Mouse (Mus musculus) thymus, adult 18-20 months (tissue): Measurements from ENCODE around the gene Camkv.
A peak's percentile ranks its signal among the peaks of the same experiment; 100 is the strongest.

Experiments used
- DNase-seq, 2 experiments: peaks; one replicate each; pipeline ENCODE4 v3.0.0; 2022; ENCODE audit warnings: mixed read lengths in 2 of 2

Camkv gene

GRCm38 (mm10) chr9:107935374-107935773, at the start of gene Camkv:
TSS of gene Camkv (plus strand) at chr9:107935674.
- no peak for DNase-seq

GRCm38 (mm10) chr9:107887804-107888266, 47.6 kb upstream of the Camkv start, which contains the start of gene Mon1a:
TSS of gene Mon1a (plus strand) at chr9:107888151.
- DNase-seq: peak; percentile 89 to 93

GRCm38 (mm10) chr9:107888267-107888850, 47.1 kb upstream of the Camkv start:
- DNase-seq: peak in 1 of 2 experiments; percentile 44

- DNase-seq: no peak
Observed at GRCm38 (mm10) chr9:107890260-107890659, 45.2 kb upstream of the Camkv start.

GRCm38 (mm10) chr9:107891023-107891422, 44.5 kb upstream of the Camkv start:
- no peak for DNase-seq

- DNase-seq: no peak
Observed at GRCm38 (mm10) chr9:107898563-107898962, 36.9 kb upstream of the Camkv start.

- no peak for DNase-seq
Observed at GRCm38 (mm10) chr9:107899855-107900254, 35.6 kb upstream of the Camkv start.

- DNase-seq: no peak
Observed at GRCm38 (mm10) chr9:107900840-107901626, 34.4 kb upstream of the Camkv start.

- DNase-seq: no peak
Observed at GRCm38 (mm10) chr9:107901627-107901914, 33.9 kb upstream of the Camkv start.

GRCm38 (mm10) chr9:107904726-107905125, 30.7 kb upstream of the Camkv start:
- DNase-seq: peak; percentile 51 to 67

GRCm38 (mm10) chr9:107906252-107906966, 29.1 kb upstream of the Camkv start, which contains the start of gene Mst1r:
TSS of gene Mst1r (plus strand) at chr9:107906873.
- peak; percentile 53 to 61 for DNase-seq

GRCm38 (mm10) chr9:107906967-107907800, 28.3 kb upstream of the Camkv start:
- no peak for DNase-seq

GRCm38 (mm10) chr9:107907801-107908120, 27.7 kb upstream of the Camkv start:
- DNase-seq: no peak

- DNase-seq: no peak
Observed at GRCm38 (mm10) chr9:107908410-107909158, 26.9 kb upstream of the Camkv start.

GRCm38 (mm10) chr9:107910025-107910769, 25.3 kb upstream of the Camkv start:
- DNase-seq: no peak

- DNase-seq: no peak
Observed at GRCm38 (mm10) chr9:107914764-107915420, 20.6 kb upstream of the Camkv start.

- DNase-seq: no peak
Observed at GRCm38 (mm10) chr9:107917895-107918608, 17.4 kb upstream of the Camkv start.

GRCm38 (mm10) chr9:107918884-107919283, 16.6 kb upstream of the Camkv start:
- no peak for DNase-seq

- no peak for DNase-seq
Observed at GRCm38 (mm10) chr9:107919441-107919840, 16.0 kb upstream of the Camkv start.

- peak in 1 of 2 experiments; percentile 24 for DNase-seq
Observed at GRCm38 (mm10) chr9:107923021-107923420, 12.5 kb upstream of the Camkv start.
